Mouse (Mus musculus) ES-Bruce4 (cell line): Measurements from ENCODE around the gene Klk1b3. TPM values are rescaled to one million over a fixed set of nuclear protein-coding genes. Genes with fewer than 3 reads are reported as not detected.

Experiments
- polyA plus RNA-seq: library from polyadenylated mRNA; stranded (reverse); fragments of >200 nt; gene quantifications from 2 replicates; pipeline ENCODE4 v1.2.4, GENCODE M21; 2011; ENCODE audit warnings: low read depth; ENCODE audit not compliant: missing spikeins, insufficient read depth, insufficient read length

Klk1b3 gene
- polyA plus RNA-seq, 1 experiment: not detected

Other genes starting within 250 kb of the Klk1b3 start
- not detected in 2 replicates for gene Klk1b8, start 247.5 kb upstream of the Klk1b3 start, polyA plus RNA-seq
- gene Klk1b1, start 231.4 kb upstream of the Klk1b3 start, polyA plus RNA-seq: not detected in 2 replicates
- not detected in 2 replicates for gene Klk1b9, start 222.1 kb upstream of the Klk1b3 start, polyA plus RNA-seq
- gene Klk1b11, start 202.3 kb upstream of the Klk1b3 start, polyA plus RNA-seq: not detected in 2 replicates
- gene Klk1b26, start 186.0 kb upstream of the Klk1b3 start, polyA plus RNA-seq: not detected in 2 replicates
- gene Klk1b27, start 145.9 kb upstream of the Klk1b3 start, polyA plus RNA-seq: not detected in 2 replicates
- gene Klk1b21, start 95.9 kb upstream of the Klk1b3 start, polyA plus RNA-seq: not detected in 2 replicates
- not detected in 2 replicates for gene Klk1b22, start 85.5 kb upstream of the Klk1b3 start, polyA plus RNA-seq
- not detected in 2 replicates for gene Klk1b16, start 61.4 kb upstream of the Klk1b3 start, polyA plus RNA-seq
- gene Klk1b24, start 10.0 kb upstream of the Klk1b3 start, polyA plus RNA-seq: not detected in 2 replicates
- not detected in 2 replicates for gene Klk1b4, start 9.2 kb downstream of the Klk1b3 start, polyA plus RNA-seq
- not detected in 2 replicates for gene Klk1b5, start 17.8 kb downstream of the Klk1b3 start, polyA plus RNA-seq
- 1.3 and 1.8 TPM in 2 replicates for gene Klk1, start 27.2 kb downstream of the Klk1b3 start, polyA plus RNA-seq
- not detected in 2 replicates for gene Gm36864, start 38.0 kb downstream of the Klk1b3 start, polyA plus RNA-seq
- 0.65 and 1.3 TPM in 2 replicates for gene 1700028J19Rik, start 48.5 kb downstream of the Klk1b3 start, polyA plus RNA-seq
- gene 2410002F23Rik, start 48.5 kb downstream of the Klk1b3 start, polyA plus RNA-seq: 76.7 and 89.3 TPM in 2 replicates
- gene Acp4, start 59.2 kb downstream of the Klk1b3 start, polyA plus RNA-seq: not detected in 2 replicates
- gene Gm15517, start 63.3 kb downstream of the Klk1b3 start, polyA plus RNA-seq: not detected in 2 replicates
- gene Clec11a, start 108.7 kb downstream of the Klk1b3 start, polyA plus RNA-seq: 0.75 and 0.87 TPM in 2 replicates
- gene Shank1, start 112.1 kb downstream of the Klk1b3 start, polyA plus RNA-seq: 2.5 and 3.4 TPM in 2 replicates
- gene Syt3, start 185.9 kb downstream of the Klk1b3 start, polyA plus RNA-seq: 1.8 and 1.9 TPM in 2 replicates
- gene 1700008O03Rik, start 187.6 kb downstream of the Klk1b3 start, polyA plus RNA-seq: 7.7 and 8.3 TPM in 2 replicates
- gene Lrrc4b, start 230.8 kb downstream of the Klk1b3 start, polyA plus RNA-seq: not detected in 2 replicates